Mouse (Mus musculus) stomach, embryonic 14.5 days (tissue): ENCODE results near the gene Fam189b. TPM values are rescaled to one million over a fixed set of nuclear protein-coding genes. Genes with fewer than 3 reads are reported as not detected.
A peak's percentile ranks its signal among the peaks of the same experiment; 100 is the strongest.

Experiments used
- ATAC-seq: fragments of 200-750 bp; cut with Nextera tagmentation; 2 replicates; pipeline ENCODE4 v1.8.0; 2017; ENCODE audit warnings: low read depth, moderate TSS enrichment; ENCODE audit not compliant: insufficient number of reproducible peaks, insufficient read depth, low FRiP score
- H3K27ac ChIP-seq: fragments of 300-500 bp; sonication (generic); 2 replicates; pipeline ENCODE4 v1.5.1; 2014; ENCODE audit warnings: mild to moderate bottlenecking, low read length, moderate library complexity, mixed read lengths
- H3K27me3 ChIP-seq: fragments of 300-500 bp; sonication (generic); 2 replicates; pipeline ENCODE4 v1.6.1; 2014; ENCODE audit warnings: low read length, control low read depth, mixed read lengths; ENCODE audit not compliant: control insufficient read depth, insufficient read depth
- H3K36me3 ChIP-seq: fragments of 300-500 bp; sonication (generic); 2 replicates; pipeline ENCODE4 v1.6.1; 2014; ENCODE audit warnings: mild to moderate bottlenecking, control low read depth, low read length, moderate library complexity, mixed read lengths; ENCODE audit not compliant: control insufficient read depth, insufficient read depth
- H3K4me1 ChIP-seq: fragments of 300-500 bp; sonication (generic); 2 replicates; pipeline ENCODE4 v1.6.1; 2014; ENCODE audit warnings: low read length, control low read depth, mixed read lengths; ENCODE audit not compliant: control insufficient read depth, insufficient read depth
- H3K4me2 ChIP-seq: fragments of 300-500 bp; sonication (generic); replicated peaks from 2 replicates; pipeline ENCODE4 v1.6.1; 2014; ENCODE audit warnings: low read depth, low read length, control low read depth
- H3K4me3 ChIP-seq: fragments of 300-500 bp; sonication (generic); 2 replicates; pipeline ENCODE4 v1.5.1; 2014; ENCODE audit warnings: low read depth, low read length, control low read depth
- H3K9ac ChIP-seq: fragments of 300-500 bp; sonication (generic); replicated peaks from 2 replicates; pipeline ENCODE4 v1.6.1; 2014; ENCODE audit warnings: low read depth, mild to moderate bottlenecking, control low read depth, low read length, moderate library complexity, mixed read lengths
- H3K9me3 ChIP-seq: fragments of 300-500 bp; sonication (generic); 2 replicates; pipeline ENCODE4 v1.6.1; 2016; ENCODE audit warnings: low read depth, low read length, control low read depth; ENCODE audit not compliant: control insufficient read depth
- WGBS: fragments of 180-500 bp; shearing (Covaris S2); extraction: QIAGEN DNeasy Blood & Tissue Kit; methylation state at CpG from one replicate; pipeline ENCODE4 v1.1.7; 2014; 5-methylcytosine and 5-hydroxymethylcytosine counted together
- polyA plus RNA-seq: library from polyadenylated mRNA; unstranded; fragments of >200 nt; fragmentation: Nextera tagmentation; extraction: Ambion mirVana; gene quantifications from 2 replicates; pipeline ENCODE4 v1.2.1, GENCODE M21; 2014

The Fam189b gene
- polyA plus RNA-seq, 1 experiment from 2014 or later = 28.3 TPM

DNA sequence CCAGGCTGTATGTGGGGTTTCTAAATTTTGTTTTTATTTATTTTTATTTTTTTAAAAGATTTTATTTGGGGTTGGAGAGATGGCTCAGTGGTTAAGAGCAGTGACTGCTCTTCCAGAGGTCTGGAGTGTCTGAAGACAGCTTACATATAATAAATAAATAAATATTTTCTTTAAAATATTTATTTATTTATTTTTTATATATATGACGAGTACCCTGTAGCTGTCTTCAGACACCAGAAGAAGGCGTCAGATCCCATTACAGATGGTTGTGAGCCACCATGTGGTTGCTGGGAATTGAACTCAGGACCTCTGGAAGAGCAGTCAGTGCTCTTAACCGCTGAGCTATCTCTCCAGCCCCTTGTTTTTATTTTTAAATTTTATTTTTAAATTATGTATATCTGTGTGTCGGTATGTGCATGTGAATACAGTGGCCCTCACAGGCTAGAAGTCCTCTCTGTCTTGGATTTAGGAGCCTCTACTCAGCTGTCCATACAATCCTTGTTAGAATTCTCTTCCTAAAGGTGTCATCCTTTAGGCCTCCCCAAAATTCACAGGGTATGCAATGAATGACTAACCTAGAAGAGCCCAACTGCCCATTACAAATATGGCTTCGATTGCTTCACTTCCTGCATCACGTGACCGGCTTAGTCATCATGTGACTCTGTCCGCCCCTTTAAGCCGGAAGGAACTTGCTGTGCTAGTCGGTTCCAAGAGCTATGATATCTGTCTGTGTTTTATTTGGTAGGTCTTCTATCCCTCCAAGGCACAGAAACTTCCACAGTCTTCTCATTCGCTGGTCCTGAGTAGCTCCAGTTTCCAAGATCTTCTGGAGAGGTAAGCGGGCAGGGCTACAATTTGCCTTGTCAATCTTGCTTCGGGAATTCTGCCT, 19.6 kb downstream of the Fam189b start, which contains the start of gene Gba:
Gba (plus strand) TSS at position 676 of the 889 bp plus-strand sequence.
- Histone ChIP-seq H3K4me3 (peak within 1 kb of the TSS; percentile 47), H3K36me3 (peaks cover 7% of the 10 kb centered on the region; the same call in 1 of the 2 replicates), H3K9ac (0 out of 2 replicates have a peak within 1 kb of the TSS, but pooled peaks have one; percentile 22), H3K4me2 (peak within 1 kb of the TSS; percentile 65), H3K27me3 (no peaks in the 10 kb centered on the region), H3K9me3 (no peaks in the 10 kb centered on the region), H3K4me1 (no peaks in the 10 kb centered on the region), H3K27ac (no peak within 1 kb of the TSS)
- 25% methylated on average over 13 of the region's 13 CpGs for WGBS
- ATAC-seq = peak; percentile 81; the same call in 1 of the 2 replicates

DNA sequence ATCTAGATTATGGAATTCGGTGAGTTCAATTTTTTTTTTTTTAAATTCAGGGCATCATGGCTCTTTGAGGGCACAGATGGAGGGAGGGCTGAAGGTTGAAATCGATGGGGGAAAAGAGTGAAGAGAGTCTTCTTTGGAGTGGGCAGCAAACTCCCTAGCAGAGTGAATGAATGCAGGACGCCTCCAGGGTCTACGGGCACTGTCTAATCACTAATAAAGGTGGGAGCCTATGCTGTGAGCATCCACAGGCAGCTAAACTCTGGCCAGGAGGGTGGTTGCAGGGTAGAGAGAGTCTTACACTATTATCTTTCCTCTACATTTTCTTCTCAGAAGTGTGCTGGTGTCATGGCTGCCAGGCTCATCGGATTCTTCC, 20.2 kb downstream of the Fam189b start:
- Histone ChIP-seq H3K4me2 (peak overlapping the region; percentile 65), H3K27me3 (no peaks in the 10 kb centered on the region), H3K9me3 (no peaks in the 10 kb centered on the region), H3K4me1 (no peaks in the 10 kb centered on the region), H3K9ac (0 out of 2 replicates have a peak overlapping the region, but pooled peaks have one; percentile 22), H3K4me3 (peak overlapping the region; percentile 47), H3K27ac (no peak overlapping the region), H3K36me3 (peaks cover 11% of the 10 kb centered on the region)
- ATAC-seq = peak; percentile 33; the same call in 1 of the 2 replicates
- WGBS = 38% methylated on average over 5 of the region's 5 CpGs

DNA sequence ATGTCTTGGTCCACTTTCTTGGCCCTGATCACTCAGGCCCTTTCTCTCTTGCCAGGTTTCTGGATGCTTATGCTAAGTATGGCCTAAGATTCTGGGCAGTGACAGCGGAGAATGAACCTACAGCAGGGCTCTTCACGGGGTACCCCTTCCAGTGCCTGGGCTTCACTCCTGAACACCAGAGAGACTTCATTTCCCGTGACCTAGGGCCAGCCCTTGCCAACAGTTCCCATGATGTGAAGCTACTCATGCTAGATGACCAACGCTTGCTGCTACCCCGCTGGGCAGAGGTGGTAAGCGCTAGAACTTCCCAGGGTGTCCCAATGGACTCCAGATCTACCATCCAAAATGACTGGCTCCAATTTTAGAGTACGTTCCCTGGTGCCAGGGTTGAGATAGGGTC, 23.1 kb downstream of the Fam189b start:
- peaks cover 34% of the 10 kb centered on the region for H3K36me3 ChIP-seq
- no peak for ATAC-seq
- 90% methylated on average over 7 of the region's 7 CpGs for WGBS
- H3K9me3 ChIP-seq = no peaks in the 10 kb centered on the region
- H3K4me2 ChIP-seq = no peak overlapping the region
- H3K9ac ChIP-seq = no peak overlapping the region
- H3K27me3 ChIP-seq = no peaks in the 10 kb centered on the region
- H3K27ac ChIP-seq = no peak overlapping the region
- H3K4me1 ChIP-seq = no peaks in the 10 kb centered on the region
- no peak overlapping the region for H3K4me3 ChIP-seq

DNA sequence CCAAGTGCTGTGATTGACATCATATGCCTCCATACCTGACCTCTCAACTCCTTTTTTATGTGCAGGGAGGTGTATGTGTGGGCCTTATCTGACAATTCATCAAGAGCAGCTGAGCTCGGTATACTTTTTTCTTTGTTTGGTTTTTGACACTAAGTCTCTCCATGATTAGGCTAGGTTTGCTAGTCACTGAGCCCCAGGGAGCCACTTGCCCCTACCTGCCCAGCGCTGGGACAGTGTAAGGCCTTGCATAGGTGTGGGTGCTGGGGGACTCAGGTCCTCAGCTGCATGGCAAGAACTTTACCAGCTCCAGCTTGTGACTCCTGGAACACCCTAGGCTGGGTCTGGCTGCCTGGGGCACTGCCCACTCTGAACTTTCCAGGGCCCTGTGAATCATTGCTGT, 23.8 kb downstream of the Fam189b start:
- no peak for ATAC-seq
- no peak overlapping the region for H3K4me2 ChIP-seq
- no peak overlapping the region for H3K4me3 ChIP-seq
- no peak overlapping the region for H3K27ac ChIP-seq
- H3K9me3 ChIP-seq = no peaks in the 10 kb centered on the region
- peaks cover 34% of the 10 kb centered on the region for H3K36me3 ChIP-seq
- H3K4me1 ChIP-seq = no peaks in the 10 kb centered on the region
- 80% methylated on average over 2 of the region's 2 CpGs for WGBS
- H3K27me3 ChIP-seq = no peaks in the 10 kb centered on the region
- no peak overlapping the region for H3K9ac ChIP-seq

- no peaks in the 10 kb centered on the region for H3K9me3 ChIP-seq
- WGBS = 86% methylated on average over 13 of the region's 13 CpGs
- H3K4me1 ChIP-seq = peaks cover 5% of the 10 kb centered on the region
- ATAC-seq = no peak
- H3K27me3 ChIP-seq = no peaks in the 10 kb centered on the region
- H3K36me3 ChIP-seq = peaks cover 34% of the 10 kb centered on the region
- no peak overlapping the region for H3K9ac ChIP-seq
- no peak overlapping the region for H3K4me2 ChIP-seq
- H3K27ac ChIP-seq = no peak overlapping the region
- no peak overlapping the region for H3K4me3 ChIP-seq
These were observed 25.2 kb downstream of the Fam189b start for GRCm38 (mm10) chr3:89208075-89208657.

DNA sequence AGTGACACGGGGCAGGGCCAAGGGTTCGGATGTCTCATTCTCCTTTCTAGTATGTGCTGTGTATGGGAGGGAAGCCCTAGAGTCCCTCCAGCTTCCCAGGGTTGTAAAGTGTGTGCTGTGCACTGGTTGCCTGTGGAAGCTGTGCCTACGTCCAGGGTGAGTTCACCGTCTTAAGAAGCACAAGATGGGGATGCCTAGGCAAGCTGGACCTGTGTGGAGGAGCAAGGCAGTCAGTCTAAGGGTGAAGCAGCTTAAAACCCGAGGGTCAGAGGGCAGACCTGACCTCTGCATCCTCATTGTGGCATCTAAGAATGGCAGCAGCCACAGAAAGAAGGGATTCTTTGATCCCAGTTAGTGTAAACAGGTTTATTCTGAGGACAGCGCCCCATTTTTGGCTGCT, 25.8 kb downstream of the Fam189b start:
- peaks cover 34% of the 10 kb centered on the region for H3K36me3 ChIP-seq
- no peaks in the 10 kb centered on the region for H3K9me3 ChIP-seq
- H3K27ac ChIP-seq = no peak overlapping the region
- no peak overlapping the region for H3K4me2 ChIP-seq
- H3K4me1 ChIP-seq = peaks cover 5% of the 10 kb centered on the region
- no peak overlapping the region for H3K9ac ChIP-seq
- no peaks in the 10 kb centered on the region for H3K27me3 ChIP-seq
- no peak for ATAC-seq
- no peak overlapping the region for H3K4me3 ChIP-seq
- 88% methylated on average over 6 of the region's 6 CpGs for WGBS

DNA sequence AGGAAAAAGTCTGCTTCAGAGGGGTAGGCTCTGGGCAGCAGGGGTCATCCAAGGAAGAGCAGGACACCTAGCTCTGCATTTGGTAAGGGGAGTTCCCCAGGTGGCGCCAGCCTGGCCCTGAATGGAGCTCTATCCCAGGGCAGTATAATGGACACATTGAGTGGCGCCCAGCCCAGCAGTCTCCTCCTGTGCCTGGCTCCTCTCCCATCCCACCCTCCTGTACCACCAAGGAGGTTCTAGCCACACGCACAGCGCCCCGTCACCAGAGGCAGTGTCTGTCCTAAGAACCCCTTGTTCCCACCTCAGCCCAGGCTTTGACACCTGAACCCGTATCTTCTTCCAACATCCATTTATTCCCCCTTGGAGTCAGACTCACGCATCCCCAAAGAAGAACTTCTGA, 26.8 kb downstream of the Fam189b start:
- Histone ChIP-seq H3K27me3 (no peaks in the 10 kb centered on the region), H3K27ac (no peak overlapping the region), H3K36me3 (peaks cover 31% of the 10 kb centered on the region), H3K4me3 (no peak overlapping the region), H3K4me2 (no peak overlapping the region), H3K9me3 (no peaks in the 10 kb centered on the region), H3K4me1 (peaks cover 6% of the 10 kb centered on the region), H3K9ac (no peak overlapping the region)
- 90% methylated on average over 7 of the region's 7 CpGs for WGBS
- no peak for ATAC-seq

- Histone ChIP-seq H3K27ac (no peak overlapping the region), H3K9me3 (no peaks in the 10 kb centered on the region), H3K36me3 (peaks cover 31% of the 10 kb centered on the region), H3K27me3 (no peaks in the 10 kb centered on the region), H3K4me2 (no peak overlapping the region), H3K9ac (no peak overlapping the region), H3K4me3 (no peak overlapping the region), H3K4me1 (peaks cover 8% of the 10 kb centered on the region)
- WGBS = 69% methylated on average over 13 of the region's 13 CpGs
- no peak for ATAC-seq
These were observed 27.2 kb downstream of the Fam189b start for GRCm38 (mm10) chr3:89210162-89210561.
